Mouse (Mus musculus) megakaryocyte-erythroid progenitor cell, adult 5-6 weeks (primary cell): ENCODE data around the gene Ppfia1. TPM values are rescaled to one million over a fixed set of nuclear protein-coding genes. Genes with fewer than 3 reads are reported as not detected.
A peak's percentile ranks its signal among the peaks of the same experiment; 100 is the strongest.

Experiments used
- ATAC-seq: replicated peaks from 2 replicates; pipeline ENCODE4 v1.8.0; 2016; ENCODE audit warnings: mild to moderate bottlenecking, inconsistent platforms; ENCODE audit not compliant: severe bottlenecking, poor library complexity, low FRiP score, low TSS enrichment
- total RNA-seq, 2 experiments: library from RNA; stranded (forward) in 1 of 2; stranded (reverse) in 1 of 2; fragments of 200-1000, 215-1000 nt in 1 of 2; fragments of >200 nt in 1 of 2; fragmentation: Nextera tagmentation in 1 of 2; gene quantifications; 2 replicates each; pipeline ENCODE4 v1.2.3; 2014 to 2017

Ppfia1 gene
- total RNA-seq (2014; fragmentation: Nextera tagmentation) (69.2 and 98.4 TPM in 2 replicates), total RNA-seq (2017) (77.3 and 106 TPM in 2 replicates)

- peak; percentile 96 for ATAC-seq
Measured at GRCm38 (mm10) chr7:144553237-144554122, at the start of gene Ppfia1. Gene Ppfia1, minus strand, starts transcription at chr7:144553729.

- no peak for ATAC-seq
Measured at GRCm38 (mm10) chr7:144600333-144600900, 46.9 kb upstream of the Ppfia1 start.

- ATAC-seq = no peak
Measured at GRCm38 (mm10) chr7:144589508-144589907, 36.0 kb upstream of the Ppfia1 start.

DNA sequence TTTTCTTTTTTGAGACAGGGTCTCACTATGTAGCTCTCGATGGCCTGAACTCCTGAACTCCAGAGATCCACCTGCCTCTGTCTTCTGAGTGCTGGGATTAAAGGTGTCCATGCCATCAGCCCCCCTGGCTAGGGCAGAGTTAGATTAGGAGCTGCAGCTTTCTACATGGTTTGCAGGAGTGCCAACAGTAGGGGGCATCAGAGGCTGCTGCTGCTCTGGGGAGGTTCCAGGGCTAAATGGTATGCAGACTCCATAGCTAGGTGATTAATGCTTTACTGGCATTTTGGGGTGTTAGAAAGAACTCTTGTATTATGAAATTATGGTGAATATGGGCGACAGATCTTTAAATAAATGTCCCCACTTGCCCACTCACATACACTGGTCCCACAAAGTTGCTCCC is 33.8 kb upstream of the Ppfia1 start:
- no peak for ATAC-seq

DNA sequence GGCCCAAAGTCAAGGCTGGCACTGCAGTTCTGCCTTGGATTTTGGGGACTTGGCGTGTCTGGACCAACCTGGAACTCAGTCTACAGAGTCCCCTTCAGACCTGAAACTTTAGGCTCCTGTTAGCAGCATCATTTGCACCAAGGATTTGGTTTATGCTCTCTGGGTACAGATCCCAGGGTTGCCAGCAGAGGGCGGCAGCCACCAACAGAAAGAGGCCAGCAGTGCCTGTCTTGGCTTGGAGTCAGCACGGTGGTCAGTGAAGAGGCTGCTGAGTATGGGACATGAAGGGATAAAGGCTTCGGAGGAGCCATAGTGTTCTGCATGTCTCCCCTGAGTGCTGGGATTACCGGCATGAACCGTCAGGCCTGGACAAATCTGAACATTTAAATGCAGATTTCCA is 32.1 kb upstream of the Ppfia1 start:
- ATAC-seq = no peak

- ATAC-seq = no peak
Measured at GRCm38 (mm10) chr7:144583619-144584018, 30.1 kb upstream of the Ppfia1 start.

DNA sequence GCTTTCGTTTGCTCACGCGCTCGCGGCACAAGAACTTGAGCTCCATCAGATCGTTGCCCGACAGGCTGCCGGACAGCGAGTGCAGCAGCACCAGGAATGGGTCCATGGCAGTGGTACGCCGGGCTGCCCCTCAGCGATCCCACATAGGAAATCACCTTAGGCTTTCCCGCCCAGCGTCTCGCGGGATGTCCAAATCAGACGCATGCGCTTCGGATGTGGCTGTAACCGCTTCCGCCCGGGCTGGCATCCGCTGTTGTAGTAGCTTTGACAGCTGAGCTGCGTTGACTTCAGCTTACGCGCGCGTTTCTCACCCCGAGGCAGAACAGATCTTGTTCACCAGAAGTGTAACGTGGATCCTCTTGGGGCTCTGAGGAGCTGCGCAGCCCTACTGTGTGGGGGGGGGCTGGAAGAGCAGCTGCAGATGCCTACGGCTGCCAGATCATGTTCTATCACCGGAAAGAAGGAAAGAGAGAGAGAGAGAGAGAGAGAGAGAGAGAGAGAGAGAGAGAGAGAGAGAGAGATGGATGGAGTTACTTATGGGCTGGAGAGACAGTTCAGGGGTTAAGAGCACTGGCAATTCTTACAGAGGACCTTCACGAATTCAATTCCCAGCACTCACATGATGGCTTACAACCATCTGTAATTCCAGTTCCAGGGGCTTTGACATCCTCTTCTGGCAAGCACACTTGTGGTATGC is 28.9 kb upstream of the Ppfia1 start, which contains the start of gene Fadd:
TSS of gene Fadd (minus strand) at position 180 of the 697 bp plus-strand sequence.
- peak; percentile 76 for ATAC-seq

- peak; percentile 79 for ATAC-seq
Measured at GRCm38 (mm10) chr7:144581559-144582283, 28.2 kb upstream of the Ppfia1 start.

- no peak for ATAC-seq
Measured at GRCm38 (mm10) chr7:144577876-144578275, 24.3 kb upstream of the Ppfia1 start.

- no peak for ATAC-seq
Measured at GRCm38 (mm10) chr7:144572234-144572633, 18.7 kb upstream of the Ppfia1 start.

DNA sequence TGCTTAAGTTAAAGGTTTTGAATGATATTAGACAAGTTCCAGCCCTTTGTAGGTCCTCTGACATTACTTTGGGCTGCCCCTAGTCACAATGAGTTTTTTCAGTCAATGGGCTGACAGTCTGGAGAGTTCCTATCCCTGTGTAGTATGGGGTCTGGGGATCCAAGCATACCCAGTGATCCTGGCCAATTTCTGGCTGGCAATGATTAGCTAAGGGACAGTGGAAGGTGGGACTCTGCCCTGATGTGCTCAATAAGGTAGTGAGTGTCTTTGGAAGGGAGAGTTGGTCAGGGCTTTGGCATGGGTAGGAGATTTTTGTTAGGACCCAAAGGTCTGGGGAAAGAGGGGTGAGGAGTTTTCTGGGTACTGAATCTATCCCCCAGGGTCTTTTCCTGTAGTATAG is 18.1 kb upstream of the Ppfia1 start:
- no peak for ATAC-seq

- ATAC-seq = no peak
Measured at GRCm38 (mm10) chr7:144569428-144569827, 15.9 kb upstream of the Ppfia1 start.

- ATAC-seq = no peak
Measured at GRCm38 (mm10) chr7:144568091-144568490, 14.6 kb upstream of the Ppfia1 start.

- no peak for ATAC-seq
Measured at GRCm38 (mm10) chr7:144566921-144567682, 13.6 kb upstream of the Ppfia1 start.

DNA sequence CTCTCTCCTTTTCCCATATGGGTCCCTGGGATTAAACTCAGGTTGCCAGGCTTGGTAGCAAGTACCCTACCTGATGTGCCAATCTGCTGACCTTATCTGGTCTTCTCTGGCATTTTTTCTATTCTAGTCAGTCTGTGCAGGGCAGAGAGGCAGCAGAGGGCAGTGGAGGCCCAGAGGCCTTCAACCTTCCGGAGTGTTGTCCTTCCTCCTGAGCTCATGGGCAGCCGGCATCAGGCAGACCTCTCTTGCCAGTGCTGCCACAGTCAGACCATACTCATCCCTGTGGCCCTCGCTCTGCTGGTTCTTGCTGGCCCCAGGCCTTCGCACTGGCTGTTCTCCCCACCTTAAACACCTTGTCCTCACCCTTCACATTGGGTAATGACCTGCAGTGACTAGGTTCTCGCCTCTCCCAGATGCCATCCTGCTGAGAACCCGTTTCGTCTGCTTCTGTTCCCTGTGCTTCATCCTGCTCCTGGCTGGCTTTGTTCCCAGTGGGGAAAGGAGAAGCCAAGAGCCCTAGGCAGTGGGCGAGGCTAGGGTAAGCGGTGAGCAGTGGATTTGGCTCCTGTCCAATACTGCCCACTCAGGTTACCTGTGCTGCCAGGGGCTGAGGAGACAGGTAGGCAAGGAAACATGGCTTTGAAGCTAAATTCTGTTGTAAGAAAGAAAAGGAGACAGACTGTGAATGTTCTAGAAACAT is 10.1 kb upstream of the Ppfia1 start:
- no peak for ATAC-seq

GRCm38 (mm10) chr7:144562016-144562415 is 8.5 kb upstream of the Ppfia1 start:
- no peak for ATAC-seq

DNA sequence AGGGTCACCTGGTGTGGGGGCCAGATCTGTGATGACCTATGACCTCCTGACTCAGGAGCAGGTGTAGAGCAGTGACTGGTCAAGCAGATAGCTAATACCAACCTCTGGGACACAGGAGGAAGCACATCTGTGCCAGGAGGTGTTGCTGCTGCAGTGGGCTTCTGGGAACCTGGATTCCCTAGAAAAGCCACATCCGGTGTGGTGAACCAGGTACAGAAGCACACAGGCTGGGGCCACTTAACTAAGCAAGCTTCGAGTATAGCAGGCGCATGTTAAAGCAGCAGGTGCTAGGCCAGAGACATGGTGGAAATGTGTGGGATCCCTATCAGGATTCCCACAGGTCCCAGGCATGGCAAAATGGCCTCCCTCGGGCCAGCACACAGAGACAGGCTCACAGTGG is 7.1 kb upstream of the Ppfia1 start:
- ATAC-seq = no peak

DNA sequence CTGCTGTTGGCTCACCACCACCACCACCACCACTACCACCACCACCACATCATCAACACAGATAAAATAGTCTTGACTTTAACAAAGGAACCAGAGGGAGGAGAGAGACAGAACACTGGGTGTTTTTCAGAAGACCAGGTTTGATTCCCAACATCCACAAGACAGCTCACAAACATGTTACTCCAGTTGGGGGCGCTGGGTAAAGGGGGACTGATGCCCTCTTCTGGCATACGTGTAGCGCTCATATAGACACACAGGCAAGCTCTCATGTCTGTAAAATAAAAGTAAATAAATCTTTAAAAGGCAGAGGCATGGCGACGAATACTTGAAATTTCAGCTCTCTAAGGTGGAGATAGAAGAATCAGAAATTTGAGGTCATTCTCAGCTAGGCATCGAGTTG is 5.0 kb upstream of the Ppfia1 start:
- no peak for ATAC-seq
